Mouse (Mus musculus) left cerebral cortex, postnatal 4 days (tissue): ENCODE measurements around the gene Fbn1. TPM values are rescaled to one million over a fixed set of nuclear protein-coding genes. Genes with fewer than 3 reads are reported as not detected.

Source experiments
- DNase-seq: peaks from one replicate; pipeline ENCODE4 v3.0.0-alpha.2; 2022
- intact Hi-C: fragments of 180-260 bp; cut with DNase I; formaldehyde crosslinking; loops from one replicate; pipeline ENCODE4 v1.15.1; 2025
- total RNA-seq, 2 experiments: library from RNA; stranded (reverse); gene quantifications; 2 replicates each; pipeline ENCODE4 v1.2.3; 2021

Fbn1 gene
- total RNA-seq, 2 experiments from 2014 or later = 17.4 to 18.3 TPM

DNA sequence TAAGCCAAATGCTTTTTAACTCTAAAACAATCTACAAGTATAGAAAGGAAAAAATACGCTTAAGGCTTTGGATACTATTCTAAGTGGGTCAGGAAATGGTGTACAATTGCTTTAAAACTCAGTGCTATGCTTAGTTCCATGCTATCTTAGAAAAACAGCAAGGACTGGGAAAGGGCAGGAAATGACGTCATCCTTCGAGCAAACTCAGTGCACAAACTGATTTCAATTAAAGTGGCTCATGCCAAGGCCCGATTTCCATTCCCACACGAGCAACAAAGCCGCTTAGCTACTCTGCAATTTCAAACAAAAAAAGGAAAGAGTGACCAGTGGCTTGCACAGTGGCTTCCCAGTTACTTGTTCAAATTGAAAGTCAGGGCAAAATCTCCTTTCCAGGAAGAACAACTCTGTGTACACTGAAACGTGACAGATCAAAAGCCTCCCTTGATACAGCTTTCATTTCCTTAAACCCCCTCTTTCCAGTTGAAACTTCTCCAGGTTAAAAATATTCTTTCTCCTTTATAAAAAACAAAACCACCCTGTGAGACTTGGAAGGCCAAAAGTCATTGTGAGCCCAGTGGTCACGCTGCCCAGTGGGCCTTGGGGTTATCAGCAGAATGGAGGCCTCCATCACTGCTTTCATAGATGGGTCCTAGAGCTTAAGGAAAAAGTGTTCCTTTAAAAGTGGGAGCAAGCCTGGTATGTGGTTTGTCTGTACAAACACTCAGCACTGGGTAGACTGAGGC is 37.1 kb downstream of the Fbn1 start:
- intact Hi-C loops = no loop called here
- DNase-seq = no peak

DNA sequence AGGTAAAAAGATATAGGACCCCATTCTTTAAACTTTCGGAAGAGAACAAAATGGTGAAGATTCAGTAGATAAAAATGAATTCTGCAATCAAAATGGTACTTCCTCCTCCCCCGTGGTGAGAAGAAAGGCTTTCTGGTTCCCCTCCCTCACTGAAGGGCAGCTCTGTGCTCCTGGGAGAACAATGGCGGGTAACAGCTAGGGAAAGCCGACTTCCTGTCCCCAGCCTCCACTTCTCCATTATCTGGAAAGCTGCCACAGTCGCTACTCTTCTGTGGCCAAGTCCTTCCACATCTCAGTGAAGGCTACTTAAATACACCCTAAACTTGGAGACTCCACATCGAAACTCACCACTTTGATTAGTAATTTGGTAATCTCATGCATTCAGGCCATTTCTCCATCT is 43.8 kb downstream of the Fbn1 start:
- intact Hi-C loops = no loop called here
- no peak for DNase-seq

DNA sequence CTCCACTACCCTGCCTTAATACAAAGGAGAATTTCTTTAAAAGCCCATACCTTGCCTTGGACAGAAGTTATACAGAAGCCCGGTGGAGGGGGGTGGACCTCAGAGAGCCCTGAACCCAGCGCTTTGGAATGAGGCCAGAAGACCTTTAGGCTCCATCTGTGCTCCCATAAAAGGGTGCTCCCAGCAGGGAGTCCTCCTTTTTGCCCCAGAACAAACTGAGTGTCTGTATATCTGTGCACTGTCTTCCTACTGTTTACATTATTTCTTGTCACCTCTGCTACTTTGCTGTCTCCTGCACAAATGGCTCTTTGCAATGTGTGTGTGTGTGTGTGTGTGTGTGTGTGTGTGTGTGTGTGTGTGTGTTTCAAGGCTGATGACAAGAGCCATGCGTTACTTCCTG is 48.7 kb downstream of the Fbn1 start:
- no peak for DNase-seq
- intact Hi-C loops = no loop called here

DNA sequence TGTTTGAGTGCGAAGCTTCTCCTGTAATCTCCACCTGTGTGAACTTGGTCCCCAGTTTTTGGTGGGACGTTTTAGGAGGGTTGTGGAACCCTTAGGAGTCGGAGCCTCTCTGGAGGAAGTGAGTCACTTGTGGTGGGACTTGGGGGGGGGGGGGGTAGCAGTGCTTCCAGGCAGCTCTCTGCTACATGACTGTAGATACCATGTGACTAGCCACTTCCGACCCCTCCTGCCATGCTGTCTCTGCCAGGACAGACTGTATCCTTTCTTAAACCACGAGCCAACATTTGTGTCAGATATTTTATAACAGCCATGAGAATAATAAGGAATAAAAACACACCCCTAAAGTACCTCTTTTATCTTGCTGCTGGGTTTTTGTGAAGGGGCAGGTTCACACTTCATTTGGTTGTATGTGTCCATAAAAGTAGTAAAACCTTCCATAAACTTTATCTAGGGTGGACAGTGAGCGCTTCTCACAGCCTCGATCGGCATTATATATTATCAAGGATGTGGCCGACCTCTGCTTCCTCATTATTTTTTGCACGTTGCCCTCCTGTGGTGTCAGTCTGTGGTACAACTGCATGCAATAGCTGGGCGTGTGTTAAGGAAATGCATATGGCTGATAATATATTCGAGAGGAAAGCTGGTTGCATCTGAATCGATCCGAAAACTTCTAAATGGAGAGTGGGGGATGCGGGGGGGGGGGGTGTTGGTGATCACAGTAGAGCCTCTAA is 51.6 kb downstream of the Fbn1 start:
- DNase-seq = no peak
- intact Hi-C loops = no loop called here

DNA sequence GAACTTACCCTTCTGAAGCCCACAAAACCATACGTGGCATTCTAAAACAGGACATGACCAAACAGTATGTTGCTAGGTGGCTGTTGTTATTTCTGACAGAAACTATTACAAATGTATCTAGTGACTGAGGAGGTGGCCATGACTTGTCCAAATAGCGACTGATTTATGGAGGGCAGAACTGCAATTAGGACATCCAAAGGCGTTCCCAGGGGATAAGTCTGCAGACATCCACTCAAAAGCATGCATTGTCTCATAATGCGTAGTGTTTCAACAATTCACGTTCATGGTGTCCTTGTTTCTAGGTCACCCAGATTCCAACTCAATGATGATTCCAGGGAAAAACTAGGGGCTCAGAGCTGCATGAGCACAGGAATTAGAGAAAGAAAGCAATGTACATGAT is 53.0 kb downstream of the Fbn1 start:
- DNase-seq = no peak
- intact Hi-C loops = no loop called here

DNA sequence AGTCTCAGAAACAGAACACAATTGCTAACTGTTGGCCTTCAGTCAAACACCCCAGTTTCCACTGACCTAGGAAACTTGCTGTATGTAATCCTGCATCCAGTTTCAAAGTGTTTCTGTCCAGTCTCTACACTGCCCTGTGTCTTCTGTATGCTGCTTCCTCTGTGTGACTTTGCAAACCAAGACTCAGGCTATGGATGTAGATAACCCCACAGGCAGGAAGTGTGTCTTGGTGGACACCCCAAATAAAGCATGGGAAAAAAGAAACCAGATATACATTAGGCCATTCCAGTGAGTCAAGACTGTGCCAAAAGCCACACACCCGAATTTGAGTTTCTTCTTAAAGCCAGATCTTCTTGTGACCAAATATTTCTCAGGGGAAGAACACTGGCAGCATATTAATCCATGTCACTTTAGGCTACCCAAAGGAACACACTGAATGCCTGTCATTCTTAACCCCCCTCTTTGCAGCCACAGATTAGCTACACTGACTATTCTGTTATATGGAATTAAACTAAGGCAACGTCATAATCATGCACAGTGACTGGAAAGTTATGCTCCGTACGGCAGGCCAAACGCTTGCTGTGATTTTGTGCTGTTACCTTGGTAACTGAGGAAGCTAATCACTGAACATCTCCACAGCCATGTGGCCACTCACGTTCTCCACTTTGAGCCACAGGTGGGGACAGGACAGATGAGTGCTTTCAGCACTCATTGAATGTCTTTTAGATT is 55.3 kb downstream of the Fbn1 start:
- intact Hi-C loops = no loop called here
- DNase-seq = no peak

DNA sequence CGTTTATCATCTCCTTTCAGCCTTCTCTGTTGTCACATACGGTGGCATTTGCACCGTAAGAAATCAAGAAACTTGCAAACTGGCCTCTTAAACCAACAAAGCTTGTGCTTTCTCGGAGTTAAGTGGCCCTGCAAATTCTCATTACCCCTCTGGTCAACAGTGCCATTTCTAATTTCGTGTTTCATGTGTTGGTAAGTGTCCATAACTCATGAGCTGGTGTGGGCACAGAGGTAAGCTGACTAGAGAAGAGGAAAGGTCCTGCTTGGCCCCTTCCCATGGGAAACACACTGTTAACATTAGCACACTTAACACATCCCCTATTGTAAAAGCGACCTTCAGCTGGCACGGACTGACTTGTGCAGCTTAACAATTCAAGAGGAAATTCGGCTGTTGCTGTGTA is 58.4 kb downstream of the Fbn1 start:
- no peak for DNase-seq
- intact Hi-C loops = no loop called here

DNA sequence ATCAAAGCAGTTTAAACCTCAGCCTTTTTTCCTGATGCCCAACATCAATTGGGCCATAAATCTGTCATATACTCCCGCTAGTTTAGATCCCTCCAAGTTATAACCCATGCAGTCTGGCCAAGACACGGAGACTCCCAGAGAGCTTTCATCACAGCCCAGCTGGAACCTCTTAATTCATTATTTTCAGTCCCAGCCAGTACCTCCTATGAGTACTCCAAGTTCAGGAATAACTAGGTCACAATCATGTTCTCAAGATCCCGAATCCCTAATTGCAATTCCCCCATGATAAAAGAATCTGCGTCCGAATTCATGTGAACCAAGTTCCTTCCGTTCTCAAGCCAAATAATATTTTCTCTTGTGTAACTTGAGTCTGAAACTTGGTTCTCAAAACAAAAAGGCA is 58.9 kb downstream of the Fbn1 start:
- no peak for DNase-seq
- intact Hi-C loops = no loop called here

DNA sequence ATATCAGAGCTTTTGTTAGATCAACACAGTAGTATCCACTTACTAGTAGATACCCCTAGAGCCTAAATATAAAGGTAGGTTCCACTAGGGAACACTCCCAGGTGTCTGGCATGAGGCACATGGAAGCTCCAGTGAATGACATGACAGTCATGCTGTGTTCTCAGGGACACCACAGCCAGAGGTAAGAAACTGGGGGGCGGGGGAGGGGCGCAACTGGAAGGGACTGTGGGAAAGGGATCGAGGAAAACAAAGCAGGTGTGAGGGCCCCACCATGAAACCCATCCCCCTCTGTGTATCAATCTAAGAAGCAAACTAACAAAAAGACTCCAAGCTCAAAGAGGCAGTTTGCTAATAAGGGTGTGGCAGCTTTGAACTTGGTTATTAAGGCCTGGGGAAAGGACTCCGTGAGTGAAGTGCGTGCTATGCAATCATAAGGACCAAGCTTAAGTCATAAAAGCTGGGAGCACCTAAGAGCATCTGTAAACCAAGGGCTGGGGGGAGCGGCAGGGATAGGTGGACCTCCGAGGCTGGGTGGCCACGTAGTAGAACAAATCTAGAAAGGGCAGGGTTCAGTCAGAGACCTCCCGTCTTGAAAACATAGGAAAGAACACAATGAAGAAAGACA is 60.4 kb downstream of the Fbn1 start:
- DNase-seq = no peak
- intact Hi-C loops = no loop called here

DNA sequence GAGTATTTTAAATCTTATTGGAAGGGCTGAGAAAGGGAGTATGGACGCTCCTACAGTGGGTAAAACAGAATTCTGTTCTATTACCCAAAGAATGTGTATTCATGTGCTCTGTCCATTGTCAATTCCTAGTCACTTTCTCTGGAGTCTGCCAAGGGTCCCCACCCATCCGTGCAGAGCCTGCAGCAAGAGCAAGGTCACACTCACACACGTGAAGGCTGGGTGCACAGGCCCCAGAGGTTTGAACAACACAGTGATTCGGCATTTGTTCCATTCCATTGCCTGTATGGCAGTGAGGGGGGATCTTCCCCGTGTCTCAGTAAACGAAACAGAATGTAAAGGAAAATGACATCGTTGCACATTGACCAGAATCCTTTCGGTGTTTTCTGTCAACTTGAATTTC is 69.4 kb downstream of the Fbn1 start:
- intact Hi-C loops = no loop called here

DNA sequence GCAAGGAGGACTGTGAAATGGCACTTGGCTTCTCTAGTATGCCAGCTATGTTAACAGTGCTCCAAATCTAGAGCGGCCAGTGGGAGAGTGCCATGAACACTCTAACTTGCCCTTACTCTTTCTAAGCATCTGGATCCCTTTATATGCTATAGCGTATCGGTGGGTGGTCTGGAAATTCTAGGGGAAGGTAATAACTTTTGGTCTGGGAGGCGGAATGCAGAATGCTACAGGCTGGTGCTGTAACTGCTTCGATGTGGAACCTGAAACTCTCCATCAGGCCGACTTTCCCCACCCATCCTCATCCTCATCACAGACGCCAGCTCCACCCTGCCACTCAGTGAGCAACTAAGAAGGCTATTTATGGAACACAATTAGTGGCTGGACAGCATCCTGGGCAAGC is 71.6 kb downstream of the Fbn1 start:
- intact Hi-C loops = no loop called here

More for the DNA sequence above, 69.4 kb downstream of the Fbn1 start:
- no peak for DNase-seq

DNA sequence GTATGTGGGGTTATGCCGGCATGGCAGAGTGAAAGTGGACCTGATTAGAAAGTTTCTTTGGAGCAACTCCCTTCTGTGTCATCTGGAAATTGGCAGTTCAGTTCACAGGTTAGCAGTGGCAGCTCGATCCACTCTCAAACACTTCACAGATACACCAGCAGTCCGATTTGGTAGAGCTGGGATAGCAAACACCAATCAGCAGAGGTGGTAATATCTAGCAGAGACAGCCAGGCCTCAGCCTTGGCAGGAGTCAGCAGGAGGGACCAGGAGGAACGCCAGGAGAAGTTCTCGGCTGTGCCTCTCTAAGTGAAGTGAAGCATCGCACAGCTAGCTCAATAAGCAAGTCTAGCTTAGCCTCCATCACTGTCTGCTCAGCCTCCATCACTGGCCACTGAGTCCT is 74.3 kb downstream of the Fbn1 start:
- intact Hi-C loops = no loop called here
- DNase-seq = no peak

More for the DNA sequence above, 71.6 kb downstream of the Fbn1 start:
- DNase-seq = no peak

DNA sequence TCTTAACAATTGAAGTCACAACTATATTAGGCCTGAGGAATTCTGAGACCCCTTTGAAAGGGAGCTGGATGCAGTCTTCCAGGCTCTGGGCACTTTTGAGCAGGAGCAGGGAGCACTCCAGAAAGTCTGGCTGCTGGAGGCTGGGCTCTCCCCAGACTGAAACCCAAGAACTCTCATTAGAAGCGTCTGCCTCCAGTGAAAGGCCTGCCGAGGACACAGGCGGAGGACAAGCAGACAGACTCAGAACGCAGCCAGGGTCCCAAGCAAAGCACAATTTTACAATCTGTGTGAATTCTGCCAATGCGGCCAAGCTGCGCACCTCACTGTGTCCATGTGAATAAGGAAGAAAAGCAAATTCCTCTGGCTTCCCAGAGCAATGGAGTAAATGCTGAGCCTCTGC is 76.3 kb downstream of the Fbn1 start:
- intact Hi-C loops = no loop called here
- no peak for DNase-seq

DNA sequence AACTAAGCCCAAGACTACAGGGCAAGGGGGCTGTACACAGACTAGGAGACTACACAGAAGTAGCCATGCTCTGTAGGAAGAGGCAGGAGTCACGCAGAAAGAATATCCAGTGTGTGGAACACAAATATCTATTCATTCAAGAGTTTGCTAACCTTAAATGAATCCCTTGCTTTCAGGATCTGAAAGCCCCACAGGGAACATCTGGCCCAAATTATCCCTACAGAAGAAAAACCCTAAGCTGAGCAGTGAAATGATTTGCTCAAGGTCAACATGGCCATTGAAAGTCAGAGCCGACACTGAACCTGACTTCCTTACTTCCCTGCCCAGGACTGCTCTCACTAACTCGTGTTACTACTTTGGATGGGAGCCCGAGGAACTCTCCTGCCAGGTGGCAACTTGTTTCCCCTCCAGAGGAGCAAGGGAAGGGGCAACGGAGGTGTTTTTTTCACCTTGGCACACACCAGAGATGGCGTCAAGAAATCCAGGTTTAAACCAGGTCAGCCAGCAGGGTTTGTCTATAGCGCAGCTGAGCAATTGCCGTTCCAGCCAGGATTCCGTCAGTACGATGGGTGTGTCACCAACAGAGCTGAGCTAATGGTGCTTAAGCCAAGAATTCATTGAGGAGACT is 78.9 kb downstream of the Fbn1 start:
- intact Hi-C loops = no loop called here
- DNase-seq = peak; percentile 3

DNA sequence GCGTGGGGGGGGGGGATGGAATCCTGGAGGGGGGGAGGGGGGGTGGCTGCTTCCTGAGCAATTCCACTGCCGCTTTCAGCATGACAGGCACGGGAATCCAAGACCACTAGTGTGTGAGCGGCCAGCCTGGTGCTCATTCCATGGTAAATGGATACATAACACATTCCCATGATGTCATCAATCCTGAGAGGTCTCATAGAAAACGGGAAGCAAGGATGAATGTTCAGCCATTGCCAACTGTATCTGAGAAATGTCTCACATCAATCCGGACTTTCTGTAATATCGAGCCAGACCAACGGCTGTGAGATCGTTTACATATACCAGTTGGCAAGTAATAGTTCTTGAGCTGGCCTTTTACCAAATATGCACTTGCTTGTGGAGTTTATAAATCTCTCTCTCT is 87.2 kb downstream of the Fbn1 start:
- DNase-seq = no peak

DNA sequence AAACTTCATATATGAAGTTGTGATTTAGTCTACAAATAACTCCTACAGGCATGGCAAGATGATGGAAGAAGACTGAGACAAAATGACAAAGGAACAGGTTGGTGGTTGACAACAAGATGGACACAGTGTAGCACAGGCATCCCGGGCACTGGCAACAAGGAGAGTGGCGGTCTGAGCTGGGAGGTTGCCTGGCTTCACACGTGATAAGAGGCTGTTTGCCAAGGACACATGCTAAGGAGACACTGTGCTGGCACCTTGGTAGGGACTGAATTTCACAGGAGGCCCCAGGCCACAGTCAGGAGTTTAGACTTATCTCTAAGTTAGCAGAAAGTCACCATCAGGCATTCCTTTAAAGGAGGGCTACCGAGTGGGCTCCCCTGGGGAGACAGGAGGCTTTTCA is 88.1 kb downstream of the Fbn1 start:
- intact Hi-C loops = no loop called here
- DNase-seq = peak; percentile 16

More for the DNA sequence above, 87.2 kb downstream of the Fbn1 start:
- intact Hi-C loops = no loop called here

DNA sequence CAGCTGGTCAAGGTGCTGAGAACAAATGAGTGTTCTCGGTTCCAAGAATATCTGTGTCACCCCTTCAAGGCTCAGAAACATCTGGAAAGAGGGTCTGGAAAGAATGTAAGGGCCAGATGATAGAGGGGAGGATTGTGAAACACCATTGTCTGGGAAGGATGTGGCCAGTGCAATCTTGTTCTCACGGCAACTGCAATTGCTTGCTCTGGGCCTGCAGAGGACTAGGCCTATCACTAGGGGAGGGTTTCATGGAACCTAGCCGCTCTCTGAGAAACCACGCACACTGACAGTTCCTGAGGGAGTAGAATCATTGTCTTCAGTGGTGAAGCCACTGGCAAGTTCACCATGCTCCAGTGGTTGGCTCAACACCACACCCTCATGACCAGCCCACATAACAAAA is 89.2 kb downstream of the Fbn1 start:
- intact Hi-C loops = no loop called here
- no peak for DNase-seq

DNA sequence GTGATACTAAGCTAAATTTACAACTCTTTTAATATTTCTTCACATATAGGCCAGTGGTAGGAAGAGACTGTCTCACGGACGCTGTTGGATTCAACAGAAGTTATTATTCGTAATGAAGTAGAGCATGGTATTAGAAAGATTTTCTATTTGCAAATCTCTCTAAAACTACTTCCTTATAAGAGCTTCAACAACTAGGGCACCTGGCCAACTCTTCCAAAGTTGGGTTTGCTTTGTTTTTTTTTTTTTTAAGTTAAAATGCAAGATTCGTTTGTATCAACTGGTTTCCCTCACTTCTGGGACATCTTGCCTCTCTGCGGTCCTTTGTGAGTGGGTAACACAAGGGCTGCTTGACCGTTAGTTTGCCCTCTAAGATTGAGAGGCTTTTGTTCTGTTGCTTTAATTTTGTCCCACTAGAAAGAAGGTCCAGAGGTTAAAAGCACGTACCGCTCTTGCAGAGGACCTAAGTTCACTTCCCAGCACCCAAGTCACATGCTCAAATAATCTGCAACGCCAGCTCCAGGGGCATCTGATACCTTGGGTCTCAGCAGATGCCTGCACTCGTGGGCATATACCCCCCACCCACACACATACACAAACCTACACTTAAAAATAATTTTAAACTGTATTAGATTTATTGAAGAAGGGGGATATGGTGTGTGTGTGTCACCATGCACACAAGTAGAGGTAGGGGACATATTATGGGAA is 91.1 kb downstream of the Fbn1 start:
- no peak for DNase-seq
- intact Hi-C loops = no loop called here

DNA sequence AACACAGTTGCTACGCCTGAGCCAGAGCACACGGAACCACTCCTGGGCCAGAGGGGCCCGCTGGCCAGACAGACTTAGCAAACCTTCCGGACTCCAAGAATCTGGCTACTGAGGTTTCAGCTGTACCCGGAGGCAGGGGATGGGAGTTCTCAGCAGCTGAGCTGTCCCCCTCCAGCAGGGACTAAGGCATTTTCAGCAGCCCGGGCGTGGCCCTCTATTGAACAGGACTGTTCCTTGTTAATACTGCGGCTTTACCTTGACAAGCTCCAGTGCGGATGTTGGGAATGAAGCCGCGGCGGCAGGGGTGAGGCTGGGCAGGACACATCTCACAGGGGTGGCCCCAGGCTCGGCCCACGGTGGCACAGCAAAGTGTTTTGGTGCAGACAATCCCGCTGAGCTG is 95.4 kb downstream of the Fbn1 start:
- DNase-seq = no peak
- intact Hi-C loops = no loop called here

DNA sequence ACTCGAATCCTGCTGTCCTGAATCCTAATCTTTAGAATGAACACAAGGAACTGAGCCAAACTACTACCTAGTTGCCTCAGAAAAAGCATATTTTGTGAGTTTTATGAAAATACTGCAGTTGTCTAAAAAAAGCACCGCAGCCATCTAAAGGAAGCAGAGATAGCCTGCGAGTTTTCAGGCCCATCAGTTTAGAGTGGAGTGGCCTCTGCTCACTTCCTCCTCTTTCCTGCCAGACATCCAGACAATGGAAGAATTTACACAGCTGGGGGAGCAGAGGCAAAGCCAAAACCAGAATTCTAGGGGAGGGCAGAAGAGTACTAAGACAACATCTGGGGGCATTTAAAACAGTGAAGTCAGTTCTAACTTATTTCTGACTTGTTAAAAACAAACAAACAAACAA is 96.0 kb downstream of the Fbn1 start:
- intact Hi-C loops = no loop called here
- no peak for DNase-seq
